Mouse (Mus musculus) adipose tissue, adult 10 weeks (tissue): ENCODE measurements around the gene Ssr4. TPM values are rescaled to one million over a fixed set of nuclear protein-coding genes. Genes with fewer than 3 reads are reported as not detected.

Experiments used
- polyA plus RNA-seq: library from polyadenylated mRNA; stranded (reverse); fragments of 350-450 nt; fragmentation: Illumina TruSeq; extraction: RNeasy Lipid Tissue Mini Kit (QIAGEN cat#74804); gene quantifications from one replicate; pipeline ENCODE4 v1.2.3, GENCODE M21; 2014; ENCODE audit warnings: low read depth, low replicate concordance

Ssr4 gene
- polyA plus RNA-seq: 363 TPM

GRCm38 (mm10) chrX:73786364-73787224 is at the start of gene Ssr4, which contains the start of gene Idh3g:
Gene Ssr4, plus strand, starts transcription at chrX:73787028.
Gene Idh3g, minus strand, starts transcription at chrX:73786897.

GRCm38 (mm10) chrX:73756334-73757140 is 30.3 kb upstream of the Ssr4 start, which contains the start of gene Plxnb3:
Gene Plxnb3, plus strand, starts transcription at chrX:73757090.

GRCm38 (mm10) chrX:73774168-73774760 is 12.6 kb upstream of the Ssr4 start, which contains the start of gene Srpk3:
Gene Srpk3, plus strand, starts transcription at chrX:73774405.

GRCm38 (mm10) chrX:73824185-73825151 is 37.6 kb downstream of the Ssr4 start, which contains the start of gene Pdzd4:
Gene Pdzd4, minus strand, starts transcription at chrX:73824969.

Other genes starting within 250 kb of the Ssr4 start
- 0.88 TPM for gene Dusp9, start 147.6 kb upstream of the Ssr4 start, polyA plus RNA-seq
- 6.6 TPM for gene Pnck, start 126.9 kb upstream of the Ssr4 start, polyA plus RNA-seq
- 23.2 TPM for gene Slc6a8, start 113.9 kb upstream of the Ssr4 start, polyA plus RNA-seq
- gene Bcap31, start 70.9 kb upstream of the Ssr4 start, polyA plus RNA-seq: 200 TPM
- gene Abcd1, start 70.4 kb upstream of the Ssr4 start, polyA plus RNA-seq: 15.1 TPM
- gene Plxnb3, start 29.9 kb upstream of the Ssr4 start, polyA plus RNA-seq: 1.1 TPM
- 1.7 TPM for gene Srpk3, start 12.6 kb upstream of the Ssr4 start, polyA plus RNA-seq
- 154 TPM for gene Idh3g, start 131 bp upstream of the Ssr4 start, polyA plus RNA-seq
- 2.1 TPM for gene Pdzd4, start 37.9 kb downstream of the Ssr4 start, polyA plus RNA-seq
- gene Avpr2, start 105.1 kb downstream of the Ssr4 start, polyA plus RNA-seq: not detected
- 3.0 TPM for gene L1cam, start 109.1 kb downstream of the Ssr4 start, polyA plus RNA-seq
- gene Arhgap4, start 134.8 kb downstream of the Ssr4 start, polyA plus RNA-seq: 7.3 TPM
- 54.4 TPM for gene Naa10, start 134.9 kb downstream of the Ssr4 start, polyA plus RNA-seq
- gene Renbp, start 143.8 kb downstream of the Ssr4 start, polyA plus RNA-seq: 40.5 TPM
- gene Hcfc1, start 179.3 kb downstream of the Ssr4 start, polyA plus RNA-seq: 48.2 TPM
- 137 TPM for gene Irak1, start 236.9 kb downstream of the Ssr4 start, polyA plus RNA-seq